Mouse (Mus musculus): Measurements from ENCODE around the gene Lrrc4b. TPM values are rescaled to one million over a fixed set of nuclear protein-coding genes. Genes with fewer than 3 reads are reported as not detected.

The Lrrc4b gene
- polyA plus RNA-seq, 1 experiment = 0.22 TPM

GRCm38 (mm10) chr7:44462218-44463055, 33.6 kb downstream of the Lrrc4b start:
- TF ChIP-seq CTCF (IDR thresholded peaks at IDR 0.05; ENCODE audit: extremely low read depth, insufficient read depth, insufficient read length, insufficient replicate concordance) = no peak
- no peak for TF ChIP-seq POLR2A (IDR thresholded peaks at IDR 0.05; ENCODE audit: low read depth, low read length)
- H3K36me3 ChIP-seq (ENCODE audit: control insufficient read depth, insufficient read depth, low read length) = no peaks in the 10 kb centered on the region
- H3K27ac ChIP-seq (ENCODE audit: insufficient read depth, low read length) = no peak overlapping the region
- no peaks in the 10 kb centered on the region for H3K4me1 ChIP-seq (ENCODE audit: control insufficient read depth, insufficient read depth, insufficient read length)
- no peak for DNase-seq (ENCODE audit: low read depth in 1 of 2, low spot score in 2 of 2)
- 17% methylated on average over 63 of the region's 77 CpGs for WGBS
- no peak overlapping the region for H3K4me3 ChIP-seq (ENCODE audit: extremely low read depth, insufficient read depth, insufficient read length)
- peaks cover 8% of the 10 kb centered on the region; the same call in 1 of the 2 replicates for H3K27me3 ChIP-seq (ENCODE audit: control insufficient read depth, insufficient read depth, low read length)

- H3K4me3 ChIP-seq (ENCODE audit: extremely low read depth, insufficient read depth, insufficient read length) = no peak overlapping the region
- DNase-seq (ENCODE audit: low read depth in 1 of 2, low spot score in 2 of 2) = no peak
- peaks cover 8% of the 10 kb centered on the region; the same call in 1 of the 2 replicates for H3K27me3 ChIP-seq (ENCODE audit: control insufficient read depth, insufficient read depth, low read length)
- no peaks in the 10 kb centered on the region for H3K36me3 ChIP-seq (ENCODE audit: control insufficient read depth, insufficient read depth, low read length)
- no peak overlapping the region for H3K27ac ChIP-seq (ENCODE audit: insufficient read depth, low read length)
- 33% methylated on average over 8 of the region's 8 CpGs for WGBS
- H3K4me1 ChIP-seq (ENCODE audit: control insufficient read depth, insufficient read depth, insufficient read length) = no peaks in the 10 kb centered on the region
- TF ChIP-seq CTCF (IDR thresholded peaks at IDR 0.05; ENCODE audit: extremely low read depth, insufficient read depth, insufficient read length, insufficient replicate concordance) (no peak), POLR2A (IDR thresholded peaks at IDR 0.05; ENCODE audit: low read depth, low read length) (no peak)
Observed at GRCm38 (mm10) chr7:44463056-44463425, 34.2 kb downstream of the Lrrc4b start.

- WGBS = 72% methylated on average over 10 of the region's 10 CpGs
- Histone ChIP-seq H3K27me3 (ENCODE audit: control insufficient read depth, insufficient read depth, low read length) (peaks cover 8% of the 10 kb centered on the region; the same call in 1 of the 2 replicates), H3K27ac (ENCODE audit: insufficient read depth, low read length) (no peak overlapping the region), H3K4me3 (ENCODE audit: extremely low read depth, insufficient read depth, insufficient read length) (no peak overlapping the region), H3K36me3 (ENCODE audit: control insufficient read depth, insufficient read depth, low read length) (no peaks in the 10 kb centered on the region), H3K4me1 (ENCODE audit: control insufficient read depth, insufficient read depth, insufficient read length) (0 out of 2 replicates have a peak, but pooled peaks cover 4% of the 10 kb centered on the region)
- TF ChIP-seq CTCF (IDR thresholded peaks at IDR 0.05; ENCODE audit: extremely low read depth, insufficient read depth, insufficient read length, insufficient replicate concordance) = no peak
- no peak for TF ChIP-seq POLR2A (IDR thresholded peaks at IDR 0.05; ENCODE audit: low read depth, low read length)
- no peak for DNase-seq (ENCODE audit: low read depth in 1 of 2, low spot score in 2 of 2)
Observed at GRCm38 (mm10) chr7:44463556-44464225, 34.9 kb downstream of the Lrrc4b start.

- 41% methylated on average over 4 of the region's 4 CpGs for WGBS
- TF ChIP-seq CTCF (IDR thresholded peaks at IDR 0.05; ENCODE audit: extremely low read depth, insufficient read depth, insufficient read length, insufficient replicate concordance) (no peak), POLR2A (IDR thresholded peaks at IDR 0.05; ENCODE audit: low read depth, low read length) (no peak)
- Histone ChIP-seq H3K36me3 (ENCODE audit: control insufficient read depth, insufficient read depth, low read length) (no peaks in the 10 kb centered on the region), H3K27me3 (ENCODE audit: control insufficient read depth, insufficient read depth, low read length) (peaks cover 8% of the 10 kb centered on the region; the same call in 1 of the 2 replicates), H3K4me1 (ENCODE audit: control insufficient read depth, insufficient read depth, insufficient read length) (0 out of 2 replicates have a peak, but pooled peaks cover 4% of the 10 kb centered on the region), H3K27ac (ENCODE audit: insufficient read depth, low read length) (no peak overlapping the region), H3K4me3 (ENCODE audit: extremely low read depth, insufficient read depth, insufficient read length) (no peak overlapping the region)
- DNase-seq (ENCODE audit: low read depth in 1 of 2, low spot score in 2 of 2) = no peak
Observed at GRCm38 (mm10) chr7:44464511-44464910, 35.7 kb downstream of the Lrrc4b start.

- no peak within 1 kb of the TSS for H3K27ac ChIP-seq (ENCODE audit: insufficient read depth, low read length)
- WGBS = 73% methylated on average over 2 of the region's 2 CpGs
- DNase-seq (ENCODE audit: low read depth in 1 of 2, low spot score in 2 of 2) = no peak
- peaks cover 8% of the 10 kb centered on the region; the same call in 1 of the 2 replicates for H3K27me3 ChIP-seq (ENCODE audit: control insufficient read depth, insufficient read depth, low read length)
- H3K4me3 ChIP-seq (ENCODE audit: extremely low read depth, insufficient read depth, insufficient read length) = no peak within 1 kb of the TSS
- TF ChIP-seq POLR2A (IDR thresholded peaks at IDR 0.05; ENCODE audit: low read depth, low read length) (no peak), CTCF (IDR thresholded peaks at IDR 0.05; ENCODE audit: extremely low read depth, insufficient read depth, insufficient read length, insufficient replicate concordance) (no peak)
- H3K36me3 ChIP-seq (ENCODE audit: control insufficient read depth, insufficient read depth, low read length) = no peaks in the 10 kb centered on the region
- H3K4me1 ChIP-seq (ENCODE audit: control insufficient read depth, insufficient read depth, insufficient read length) = 0 out of 2 replicates have a peak, but pooled peaks cover 4% of the 10 kb centered on the region
Observed at GRCm38 (mm10) chr7:44465111-44465510, 36.3 kb downstream of the Lrrc4b start, which contains the start of gene Aspdh. Gene Aspdh (plus strand): TSS chr7:44465391.

GRCm38 (mm10) chr7:44466006-44466887, 37.4 kb downstream of the Lrrc4b start:
- H3K4me3 ChIP-seq (ENCODE audit: extremely low read depth, insufficient read depth, insufficient read length) = no peak overlapping the region
- no peak overlapping the region for H3K27ac ChIP-seq (ENCODE audit: insufficient read depth, low read length)
- H3K27me3 ChIP-seq (ENCODE audit: control insufficient read depth, insufficient read depth, low read length) = peaks cover 8% of the 10 kb centered on the region; the same call in 1 of the 2 replicates
- TF ChIP-seq CTCF (IDR thresholded peaks at IDR 0.05; ENCODE audit: extremely low read depth, insufficient read depth, insufficient read length, insufficient replicate concordance) (no peak), POLR2A (IDR thresholded peaks at IDR 0.05; ENCODE audit: low read depth, low read length) (no peak)
- H3K4me1 ChIP-seq (ENCODE audit: control insufficient read depth, insufficient read depth, insufficient read length) = 0 out of 2 replicates have a peak, but pooled peaks cover 4% of the 10 kb centered on the region
- H3K36me3 ChIP-seq (ENCODE audit: control insufficient read depth, insufficient read depth, low read length) = no peaks in the 10 kb centered on the region
- DNase-seq (ENCODE audit: low read depth in 1 of 2, low spot score in 2 of 2) = no peak
- 85% methylated on average over 10 of the region's 10 CpGs for WGBS

Data from spleen, adult 2 months (tissue).